Mouse (Mus musculus) stomach, postnatal 0 days (tissue): ENCODE results near the gene Elf2.

Experiments used
- CTCF ChIP-seq: IDR thresholded peaks from 2 replicates; pipeline ENCODE4 v1.5.1; 2016; ENCODE audit warnings: antibody characterized with exemption, low read depth, mild to moderate bottlenecking, moderate library complexity
- EP300 ChIP-seq: optimal IDR thresholded peaks from 2 replicates; pipeline ENCODE3; 2016; ENCODE audit warnings: antibody characterized with exemption

- no peak for TF ChIP-seq CTCF
- no peak for TF ChIP-seq EP300
Observed at GRCm38 (mm10) chr3:51226601-51227000, 113.9 kb downstream of the Elf2 start.
